In genomic region chr3:108188716-108189490, GRCm38 (mm10) we compare ENCODE assay signal across 20 mouse cellular contexts. TPM values are rescaled to one million over a fixed set of nuclear protein-coding genes. Genes with fewer than 3 reads are reported as not detected.
DNase-seq lines count a peak whose midpoint lies in the region; ATAC-seq and TF ChIP-seq lines count a peak whose summit lies in the region.
"Had no signal": no experiment of that assay in that cellular context is flagged by ENCODE, and none has a peak within 500 bp of the region (broad histone marks: within the 10 kb centered on the region; RNA-seq: fewer than 3 reads in every experiment).

No protein-coding gene starts in this region.

- DNase-seq in cerebellum, adult 18-20 months, result peak; percentile 56 to 60
- no peak for DNase-seq in cerebellum, adult 11 months
- no peak for DNase-seq in hindbrain, embryonic 14.5 days (ENCODE audit: low spot score)
- DNase-seq in ES-E14 (ENCODE audit: low read depth, low spot score), result no peak
- DNase-seq in kidney, postnatal 36 days, result no peak
- DNase-seq: adrenal gland, adult 2 months; gastrocnemius, postnatal 14 days; heart, postnatal 10 days; kidney, postnatal 25 days; retina, postnatal 1 day had no signal

- WGBS in hindbrain, embryonic 15.5 days, result 68% methylated on average over 9 of the region's 9 CpGs
- WGBS in hindbrain, embryonic 14.5 days, result 63% methylated on average over 9 of the region's 9 CpGs
- 64% methylated on average over 9 of the region's 9 CpGs for WGBS in neural tube, embryonic 13.5 days
- 80% methylated on average over 9 of the region's 9 CpGs for WGBS in forebrain, embryonic 12.5 days

- H3K4me3 ChIP-seq in hindbrain, embryonic 15.5 days, result no peak overlapping the region
- H3K4me3 ChIP-seq in hindbrain, embryonic 14.5 days (replicated peaks; ENCODE audit: low read length), result no peak overlapping the region
- peak overlapping the region; percentile 11 to 34; a peak in 2 of 4 replicates for H3K4me3 ChIP-seq in ES-E14 (ENCODE audit: insufficient read depth in 1 of 2, low read depth in 1 of 2, low read length in 2 of 2, poor library complexity in 1 of 2, severe bottlenecking in 1 of 2)
- H3K4me3 ChIP-seq in neural tube, embryonic 13.5 days, result peak overlapping the region; percentile 13
- no peak overlapping the region for H3K4me3 ChIP-seq in forebrain, embryonic 12.5 days (replicated peaks)
- H3K4me3 ChIP-seq: erythroblast, embryonic 14.5 days; limb, embryonic 10.5 days; liver, embryonic 12.5 days; lung, embryonic 15.5 days; midbrain, embryonic 15.5 days; stomach, embryonic 15.5 days had no signal

- 0 out of 2 replicates have a peak, but pooled peaks cover 3% of the 10 kb centered on the region for H3K36me3 ChIP-seq in hindbrain, embryonic 15.5 days
- peaks cover 14% of the 10 kb centered on the region; the same call in 1 of the 2 replicates for H3K36me3 ChIP-seq in hindbrain, embryonic 14.5 days (replicated peaks; ENCODE audit: control insufficient read depth, insufficient read depth)
- no peaks in the 10 kb centered on the region; the same call in 1 of the 2 replicates for H3K36me3 ChIP-seq in ES-E14 (ENCODE audit: control insufficient read depth, insufficient read depth, low read length, poor library complexity, severe bottlenecking)
- peaks cover 21% of the 10 kb centered on the region for H3K36me3 ChIP-seq in neural tube, embryonic 13.5 days
- H3K36me3 ChIP-seq in forebrain, embryonic 12.5 days (replicated peaks), result peaks cover 10% of the 10 kb centered on the region
- H3K36me3 ChIP-seq: liver, embryonic 12.5 days; lung, embryonic 15.5 days; stomach, embryonic 15.5 days had no signal

- no peak for ATAC-seq in hindbrain, embryonic 15.5 days (ENCODE audit: low FRiP score, low read depth)
- ATAC-seq in hindbrain, embryonic 14.5 days (ENCODE audit: low FRiP score), result no peak
- no peak for ATAC-seq in neural tube, embryonic 13.5 days (ENCODE audit: low read depth)
- no peak for ATAC-seq in forebrain, embryonic 12.5 days (ENCODE audit: low FRiP score)
- ATAC-seq: intestine, embryonic 16.5 days; liver, embryonic 12.5 days; midbrain, embryonic 15.5 days had no signal

- no peaks in the 10 kb centered on the region for H3K9me3 ChIP-seq in hindbrain, embryonic 15.5 days
- no peaks in the 10 kb centered on the region for H3K9me3 ChIP-seq in hindbrain, embryonic 14.5 days (ENCODE audit: control insufficient read depth, low read length)
- no peaks in the 10 kb centered on the region for H3K9me3 ChIP-seq in ES-E14 (ENCODE audit: control insufficient read depth, insufficient read depth, low read depth, low read length)
- no peaks in the 10 kb centered on the region for H3K9me3 ChIP-seq in neural tube, embryonic 13.5 days
- H3K9me3 ChIP-seq in forebrain, embryonic 12.5 days, result no peaks in the 10 kb centered on the region
- H3K9me3 ChIP-seq: limb, embryonic 10.5 days; liver, embryonic 12.5 days; lung, embryonic 15.5 days; midbrain, embryonic 15.5 days; stomach, embryonic 15.5 days had no signal

- H3K4me2 ChIP-seq in hindbrain, embryonic 15.5 days, result 0 out of 2 replicates have a peak overlapping the region, but pooled peaks have one; percentile 3
- H3K4me2 ChIP-seq in hindbrain, embryonic 14.5 days (replicated peaks), result no peak overlapping the region; the same call in 1 of the 2 replicates
- peak overlapping the region; percentile 90 for H3K4me2 ChIP-seq in neural tube, embryonic 13.5 days
- no peak overlapping the region for H3K4me2 ChIP-seq in forebrain, embryonic 12.5 days
- H3K4me2 ChIP-seq: liver, embryonic 12.5 days; midbrain, embryonic 15.5 days had no signal

- H3K4me1 ChIP-seq in hindbrain, embryonic 15.5 days (replicated peaks), result peaks cover 53% of the 10 kb centered on the region
- H3K4me1 ChIP-seq in hindbrain, embryonic 14.5 days (replicated peaks; ENCODE audit: control insufficient read depth, insufficient read depth, low read length), result peaks cover 20% of the 10 kb centered on the region
- H3K4me1 ChIP-seq in ES-E14 (ENCODE audit: control insufficient read depth in 2 of 2, insufficient read depth in 2 of 2, low read length in 2 of 2, poor library complexity in 1 of 2), result peaks cover 3 to 23% of the 10 kb centered on the region in 2 experiments; a peak in 2 of 4 replicates
- H3K4me1 ChIP-seq in neural tube, embryonic 13.5 days (replicated peaks), result peaks cover 76% of the 10 kb centered on the region
- H3K4me1 ChIP-seq in forebrain, embryonic 12.5 days, result peaks cover 20% of the 10 kb centered on the region

- H3K9ac ChIP-seq in hindbrain, embryonic 15.5 days, result no peak overlapping the region
- no peak overlapping the region for H3K9ac ChIP-seq in hindbrain, embryonic 14.5 days
- H3K9ac ChIP-seq in ES-E14 (ENCODE audit: insufficient read depth, low read depth, low read length, poor library complexity, severe bottlenecking), result no peak overlapping the region; the same call in 1 of the 2 replicates
- peak overlapping the region; percentile 60 for H3K9ac ChIP-seq in neural tube, embryonic 13.5 days
- no peak overlapping the region for H3K9ac ChIP-seq in forebrain, embryonic 12.5 days
- H3K9ac ChIP-seq: liver, embryonic 12.5 days; lung, embryonic 15.5 days; midbrain, embryonic 15.5 days; stomach, embryonic 15.5 days had no signal

- no peak overlapping the region for H3K27ac ChIP-seq in hindbrain, embryonic 15.5 days (replicated peaks)
- no peak overlapping the region for H3K27ac ChIP-seq in hindbrain, embryonic 14.5 days
- no peak overlapping the region for H3K27ac ChIP-seq in ES-E14 (ENCODE audit: insufficient read depth, low read depth, low read length, poor library complexity, severe bottlenecking)
- H3K27ac ChIP-seq in neural tube, embryonic 13.5 days (replicated peaks), result no peak overlapping the region
- H3K27ac ChIP-seq in forebrain, embryonic 12.5 days, result no peak overlapping the region
- H3K27ac ChIP-seq: limb, embryonic 10.5 days; liver, embryonic 12.5 days; lung, embryonic 15.5 days; midbrain, embryonic 15.5 days; stomach, embryonic 15.5 days had no signal

- in situ Hi-C loops in ES-E14 (cut with MboI; ENCODE audit: low sequenced_read_pairs in 2 of 2, unreplicated experiment in 2 of 2), result no loop called here

- H3K27me3 ChIP-seq in hindbrain, embryonic 15.5 days, result no peaks in the 10 kb centered on the region
- peaks cover 3% of the 10 kb centered on the region; the same call in 1 of the 2 replicates for H3K27me3 ChIP-seq in hindbrain, embryonic 14.5 days (ENCODE audit: control insufficient read depth, insufficient read depth, low read length)
- H3K27me3 ChIP-seq in neural tube, embryonic 13.5 days, result peaks cover 6% of the 10 kb centered on the region; the same call in 1 of the 2 replicates
- peaks cover 12% of the 10 kb centered on the region for H3K27me3 ChIP-seq in forebrain, embryonic 12.5 days
- H3K27me3 ChIP-seq: stomach, embryonic 15.5 days had no signal

TF ChIP-seq in ES-E14, 5 proteins besides CTCF, POLR2A, EP300 and RAD21:
- no peak for TF ChIP-seq ZC3H11A (IDR thresholded peaks at IDR 0.05; ENCODE audit: borderline replicate concordance, low read depth, low read length)
- no peak for TF ChIP-seq CHD2 (IDR thresholded peaks at IDR 0.05; ENCODE audit: low read depth, low read length)
- no peak for TF ChIP-seq ZNF384 (IDR thresholded peaks at IDR 0.05; ENCODE audit: low read depth, low read length)
- no peak for TF ChIP-seq HCFC1 (IDR thresholded peaks at IDR 0.05; ENCODE audit: borderline replicate concordance, insufficient read depth, low read length)
- TF ChIP-seq MAFK (IDR thresholded peaks at IDR 0.05; ENCODE audit: insufficient read depth, low read depth, low read length), result no peak

RNA-seq across cellular contexts. Expression of gene Amigo1, which starts 2.8 kb away (rescaled TPM):
- 13.3 and 16.6 TPM in 2 replicates for polyA plus RNA-seq in hindbrain, embryonic 15.5 days (2015; fragmentation: Nextera tagmentation; extraction: Ambion mirVana)
- 11.1 and 11.3 TPM in 2 replicates for polyA plus RNA-seq in hindbrain, embryonic 14.5 days (2014; fragmentation: Nextera tagmentation; extraction: Ambion mirVana)
- total RNA-seq in ES-E14 (2012; rRNA removed), result 2.1 and 5.5 TPM in 2 replicates
- polyA plus RNA-seq in neural tube, embryonic 13.5 days (2015; fragmentation: Nextera tagmentation; extraction: Ambion mirVana), result 16.6 and 21.9 TPM in 2 replicates
- polyA plus RNA-seq in forebrain, embryonic 12.5 days (2016; fragmentation: Nextera tagmentation; extraction: Ambion mirVana), result 7.5 and 8.9 TPM in 2 replicates

RNA-seq across cellular contexts. Expression of gene Cyb561d1, which starts 12.1 kb away (rescaled TPM):
- polyA plus RNA-seq in hindbrain, embryonic 15.5 days (2015; fragmentation: Nextera tagmentation; extraction: Ambion mirVana), result 3.4 and 3.5 TPM in 2 replicates
- polyA plus RNA-seq in hindbrain, embryonic 14.5 days (2014; fragmentation: Nextera tagmentation; extraction: Ambion mirVana), result 2.4 and 2.7 TPM in 2 replicates
- 2.2 and 3.9 TPM in 2 replicates for total RNA-seq in ES-E14 (2012; rRNA removed)
- 3.9 and 4.3 TPM in 2 replicates for polyA plus RNA-seq in neural tube, embryonic 13.5 days (2015; fragmentation: Nextera tagmentation; extraction: Ambion mirVana)
- polyA plus RNA-seq in forebrain, embryonic 12.5 days (2016; fragmentation: Nextera tagmentation; extraction: Ambion mirVana), result 4.3 and 5.6 TPM in 2 replicates

RNA-seq across cellular contexts. Expression of gene Atxn7l2, which starts 21.8 kb away (rescaled TPM):
- 20.3 and 24.3 TPM in 2 replicates for polyA plus RNA-seq in hindbrain, embryonic 15.5 days (2015; fragmentation: Nextera tagmentation; extraction: Ambion mirVana)
- polyA plus RNA-seq in hindbrain, embryonic 14.5 days (2014; fragmentation: Nextera tagmentation; extraction: Ambion mirVana), result 20.0 and 21.1 TPM in 2 replicates
- 9.1 and 9.5 TPM in 2 replicates for total RNA-seq in ES-E14 (2012; rRNA removed)
- 24.5 and 26.0 TPM in 2 replicates for polyA plus RNA-seq in neural tube, embryonic 13.5 days (2015; fragmentation: Nextera tagmentation; extraction: Ambion mirVana)
- 24.0 and 28.1 TPM in 2 replicates for polyA plus RNA-seq in forebrain, embryonic 12.5 days (2016; fragmentation: Nextera tagmentation; extraction: Ambion mirVana)

RNA-seq across cellular contexts. Expression of gene Gpr61, which starts 34.2 kb away (rescaled TPM):
- polyA plus RNA-seq in hindbrain, embryonic 15.5 days (2015; fragmentation: Nextera tagmentation; extraction: Ambion mirVana), result 6.1 and 6.4 TPM in 2 replicates
- 3.6 and 3.9 TPM in 2 replicates for polyA plus RNA-seq in hindbrain, embryonic 14.5 days (2014; fragmentation: Nextera tagmentation; extraction: Ambion mirVana)
- total RNA-seq in ES-E14 (2012; rRNA removed), result 0.09 and 0.16 TPM in 2 replicates
- 3.3 and 4.2 TPM in 2 replicates for polyA plus RNA-seq in neural tube, embryonic 13.5 days (2015; fragmentation: Nextera tagmentation; extraction: Ambion mirVana)
- polyA plus RNA-seq in forebrain, embryonic 12.5 days (2016; fragmentation: Nextera tagmentation; extraction: Ambion mirVana), result 0.44 and 0.63 TPM in 2 replicates
- total RNA-seq: heart, postnatal 10 days had no signal
- polyA plus RNA-seq: erythroblast, embryonic 14.5 days had no signal

RNA-seq across cellular contexts. Expression of gene Sypl2, which starts 37.5 kb away (rescaled TPM):
- 0.47 and 1.2 TPM in 2 replicates for polyA plus RNA-seq in hindbrain, embryonic 15.5 days (2015; fragmentation: Nextera tagmentation; extraction: Ambion mirVana)
- 0.17 and 0.50 TPM in 2 replicates for polyA plus RNA-seq in hindbrain, embryonic 14.5 days (2014; fragmentation: Nextera tagmentation; extraction: Ambion mirVana)
- 0.62 and 1.6 TPM in 2 replicates for total RNA-seq in ES-E14 (2012; rRNA removed)
- polyA plus RNA-seq in neural tube, embryonic 13.5 days (2015; fragmentation: Nextera tagmentation; extraction: Ambion mirVana), result 0.14 and 0.71 TPM in 2 replicates
- 2.6 and 2.8 TPM in 2 replicates for polyA plus RNA-seq in forebrain, embryonic 12.5 days (2016; fragmentation: Nextera tagmentation; extraction: Ambion mirVana)
- polyA plus RNA-seq: erythroblast, embryonic 14.5 days had no signal

Comparison
In these comparisons a context has a peak if more than half of its experiments do, and no peak if none do; other contexts are left out.
1. DNase-seq: peak in cerebellum, adult 18-20 months (2 of 2); none in cerebellum, adult 11 months (single experiment), hindbrain, embryonic 14.5 days (single experiment), ES-E14 (single experiment) and kidney, postnatal 36 days (0 of 2).
2. H3K4me2 ChIP-seq: peak in hindbrain, embryonic 15.5 days (single experiment) and neural tube, embryonic 13.5 days (single experiment); none in hindbrain, embryonic 14.5 days (single experiment) and forebrain, embryonic 12.5 days (single experiment).
3. H3K4me3 ChIP-seq: peak in ES-E14 (2 of 2) and neural tube, embryonic 13.5 days (single experiment); none in hindbrain, embryonic 15.5 days (single experiment), hindbrain, embryonic 14.5 days (single experiment) and forebrain, embryonic 12.5 days (single experiment).